Mouse (Mus musculus): ENCODE measurements around the gene Rock2. TPM values are rescaled to one million over a fixed set of nuclear protein-coding genes. Genes with fewer than 3 reads are reported as not detected.
"Not testable (repeated sequence)": the region's sequence is repeated elsewhere in the genome, so short reads cannot be mapped to it uniquely, and the experiment has no call there.

Rock2 gene
- polyA plus RNA-seq, 1 experiment from 2014 or later: 14.4 TPM

DNA sequence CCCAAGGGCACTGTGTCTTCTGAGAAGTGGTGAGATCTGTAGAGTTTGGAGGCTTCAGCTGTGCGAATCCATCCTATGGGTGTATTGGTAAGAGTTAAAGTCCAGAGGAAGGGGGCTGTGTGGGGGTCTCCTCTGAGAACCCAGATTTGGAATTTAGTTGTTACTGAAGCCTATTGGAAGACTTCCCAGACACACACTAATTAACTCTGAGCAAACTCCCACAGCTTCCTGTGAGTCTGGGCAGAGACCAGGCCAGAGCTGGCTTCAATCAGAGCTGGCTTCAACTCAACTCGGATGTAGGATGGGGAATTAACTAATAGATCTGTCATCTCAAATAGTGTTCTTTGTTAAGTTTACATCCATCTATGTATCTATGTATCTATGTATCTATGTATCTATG is 121.0 kb downstream of the Rock2 start:
- H3K9ac ChIP-seq: no peak overlapping the region
- no peak overlapping the region for H3K27ac ChIP-seq
- H3K36me3 ChIP-seq: no peaks in the 10 kb centered on the region
- H3K27me3 ChIP-seq (replicated peaks): peaks cover 8% of the 10 kb centered on the region; the same call in 1 of the 2 replicates
- 72% methylated on average over 2 of the region's 2 CpGs for WGBS (ENCODE audit: insufficient replicate concordance)
- H3K9me3 ChIP-seq (replicated peaks): no peaks in the 10 kb centered on the region
- ATAC-seq: no peak
- peaks cover 7% of the 10 kb centered on the region for H3K4me1 ChIP-seq
- H3K4me3 ChIP-seq: no peak overlapping the region
- H3K4me2 ChIP-seq: no peak overlapping the region

DNA sequence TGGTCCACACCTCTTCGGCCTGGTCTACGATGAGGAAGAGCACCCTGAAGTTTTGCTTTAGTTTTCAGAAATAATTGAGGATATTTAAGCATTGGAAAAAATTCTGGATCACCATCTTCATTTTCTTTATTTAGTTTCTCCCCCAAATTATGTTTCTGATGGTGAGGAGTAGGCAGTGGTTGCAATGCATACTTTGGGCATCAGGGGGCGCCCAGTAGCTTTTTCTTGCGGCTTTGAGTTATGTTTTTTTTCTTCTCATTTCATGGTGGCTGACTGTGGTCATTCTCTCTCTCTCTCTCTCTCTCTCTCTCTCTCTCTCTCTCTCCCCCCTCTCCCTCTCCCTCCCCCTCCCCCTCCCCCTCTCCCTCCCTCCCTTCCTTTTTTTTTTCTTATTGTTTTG is 123.8 kb downstream of the Rock2 start:
- no peaks in the 10 kb centered on the region for H3K4me1 ChIP-seq
- H3K9ac ChIP-seq: no peak overlapping the region
- ATAC-seq: no peak
- no peaks in the 10 kb centered on the region for H3K36me3 ChIP-seq
- no peak overlapping the region for H3K4me2 ChIP-seq
- H3K4me3 ChIP-seq: no peak overlapping the region
- no peaks in the 10 kb centered on the region for H3K9me3 ChIP-seq (replicated peaks)
- H3K27me3 ChIP-seq (replicated peaks): 0 out of 2 replicates have a peak, but pooled peaks cover 6% of the 10 kb centered on the region
- WGBS (ENCODE audit: insufficient replicate concordance): 21% methylated on average over 4 of the region's 4 CpGs
- no peak overlapping the region for H3K27ac ChIP-seq

DNA sequence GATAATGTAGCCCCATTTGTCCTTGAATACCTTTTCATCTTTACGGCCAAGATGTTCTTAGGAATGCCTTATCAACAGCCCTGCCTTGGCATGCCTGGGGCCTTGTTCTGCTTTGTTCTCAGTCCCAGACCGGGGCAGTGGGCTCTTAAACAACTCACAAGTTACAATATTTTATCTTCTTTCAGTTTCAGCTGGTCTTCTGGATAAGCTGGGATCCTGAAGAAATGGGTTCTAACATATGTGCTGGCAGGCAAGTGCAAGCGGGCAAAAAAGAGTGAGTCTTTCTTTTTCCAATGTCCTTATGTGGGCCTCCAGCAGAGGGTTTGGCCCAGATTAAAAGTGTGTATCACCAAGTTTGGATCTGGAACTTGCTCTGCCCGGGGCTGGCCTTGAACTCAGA is 126.4 kb downstream of the Rock2 start:
- not testable (repeated sequence) for H3K9me3 ChIP-seq (replicated peaks); H3K9ac ChIP-seq; H3K4me1 ChIP-seq; H3K4me2 ChIP-seq; H3K4me3 ChIP-seq; H3K27me3 ChIP-seq (replicated peaks); H3K27ac ChIP-seq; H3K36me3 ChIP-seq; ATAC-seq
- 58% methylated on average over 4 of the region's 4 CpGs for WGBS (ENCODE audit: insufficient replicate concordance)

DNA sequence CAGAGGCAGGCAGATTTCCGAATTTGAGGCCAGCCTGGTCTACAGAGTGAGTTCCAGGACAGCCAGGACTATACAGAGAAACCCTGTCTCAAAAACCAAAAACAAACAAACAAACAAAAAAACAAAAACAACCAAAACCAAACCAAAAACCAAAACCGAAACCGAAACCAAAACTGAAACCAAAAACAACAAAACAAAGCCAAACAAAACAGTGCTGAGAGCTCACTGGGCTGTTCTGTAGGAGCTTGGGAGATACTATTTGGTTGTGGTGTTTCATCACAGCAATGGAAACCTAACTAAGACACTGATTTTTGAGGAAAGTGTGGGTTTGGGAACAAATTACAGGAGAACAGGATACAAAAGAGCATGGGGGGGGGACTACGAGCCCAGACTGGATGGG is 127.5 kb downstream of the Rock2 start:
- no peak overlapping the region for H3K4me3 ChIP-seq
- no peaks in the 10 kb centered on the region for H3K36me3 ChIP-seq
- no peaks in the 10 kb centered on the region for H3K27me3 ChIP-seq (replicated peaks)
- H3K4me1 ChIP-seq: no peaks in the 10 kb centered on the region
- H3K9ac ChIP-seq: no peak overlapping the region
- H3K9me3 ChIP-seq (replicated peaks): no peaks in the 10 kb centered on the region
- WGBS (ENCODE audit: insufficient replicate concordance): 56% methylated on average over 4 of the region's 4 CpGs
- peak overlapping the region; percentile 14; the same call in 1 of the 2 replicates for H3K4me2 ChIP-seq
- H3K27ac ChIP-seq: no peak overlapping the region
- no peak for ATAC-seq

DNA sequence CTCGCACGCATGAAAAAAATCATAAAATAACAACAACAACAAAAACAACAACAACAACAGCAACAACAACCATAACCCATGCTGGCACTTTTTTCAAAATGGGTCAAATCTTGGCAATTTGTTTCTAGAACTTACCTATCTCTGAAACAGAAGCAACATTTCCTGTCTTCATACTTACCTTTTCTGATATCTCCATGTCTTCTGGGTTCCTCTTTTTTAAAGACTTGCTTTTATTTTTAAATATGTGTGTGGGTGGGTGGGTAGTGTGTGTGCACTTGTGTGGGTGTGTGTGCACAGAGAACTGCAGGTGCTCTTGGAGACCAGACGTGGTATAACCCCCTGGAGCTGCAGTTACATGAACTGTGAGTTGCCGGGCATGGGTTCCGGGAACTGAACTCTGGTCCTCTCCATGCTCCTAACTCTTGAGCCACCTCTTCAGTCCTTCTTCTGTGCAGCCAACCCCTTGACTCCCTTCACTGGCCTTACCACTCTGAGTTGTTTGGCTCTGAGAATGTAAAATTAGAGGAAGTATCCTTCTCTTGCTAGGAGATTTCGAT is 129.9 kb downstream of the Rock2 start:
- Histone ChIP-seq H3K4me3 (no peak overlapping the region), H3K9ac (no peak overlapping the region), H3K27me3 (replicated peaks) (no peaks in the 10 kb centered on the region), H3K27ac (no peak overlapping the region), H3K4me1 (no peaks in the 10 kb centered on the region), H3K4me2 (no peak overlapping the region), H3K9me3 (replicated peaks) (no peaks in the 10 kb centered on the region), H3K36me3 (no peaks in the 10 kb centered on the region)
- ATAC-seq: no peak
- WGBS (ENCODE audit: insufficient replicate concordance): 69% methylated on average over 6 of the region's 6 CpGs

DNA sequence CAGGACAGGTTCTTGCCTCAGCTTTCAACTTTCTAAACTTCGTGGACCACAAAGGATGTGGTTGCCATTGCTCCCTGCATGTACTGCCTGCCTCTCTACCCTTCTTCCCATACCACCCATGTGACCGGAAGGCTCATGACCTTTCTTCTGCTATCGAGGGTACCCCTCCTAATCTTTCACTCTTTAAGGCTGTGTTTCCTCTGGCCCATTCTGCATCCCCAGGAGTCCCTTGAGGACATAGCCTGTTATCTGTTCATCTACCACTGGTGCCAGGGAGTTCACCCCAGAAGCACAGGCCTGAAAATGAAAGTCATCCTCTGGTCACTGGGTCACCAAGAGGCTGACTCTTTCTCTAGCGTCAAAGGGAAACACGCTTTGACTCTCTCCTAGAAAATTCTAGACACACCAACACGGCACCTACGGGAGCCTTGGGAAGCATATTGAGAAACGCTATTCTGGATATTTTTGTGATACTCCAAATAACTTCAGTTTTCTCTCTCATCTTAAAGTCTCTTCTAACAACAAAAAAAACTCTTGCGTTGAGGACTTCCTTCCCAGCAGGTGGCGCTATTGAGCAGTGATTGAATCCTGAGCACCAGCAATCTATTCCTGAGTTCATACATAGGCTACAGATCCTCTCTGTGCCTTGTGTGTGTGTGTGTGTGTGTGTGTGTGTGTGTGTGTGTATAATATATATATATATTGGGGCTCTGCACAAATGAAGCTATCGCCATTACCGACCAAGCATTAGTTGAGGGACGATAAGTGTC is 138.2 kb downstream of the Rock2 start:
- ATAC-seq: no peak
- no peak overlapping the region for H3K9ac ChIP-seq
- H3K4me1 ChIP-seq: no peaks in the 10 kb centered on the region
- H3K27me3 ChIP-seq (replicated peaks): no peaks in the 10 kb centered on the region
- H3K9me3 ChIP-seq (replicated peaks): no peaks in the 10 kb centered on the region
- H3K4me3 ChIP-seq: no peak overlapping the region
- no peak overlapping the region for H3K27ac ChIP-seq
- no peak overlapping the region for H3K4me2 ChIP-seq
- WGBS (ENCODE audit: insufficient replicate concordance): 32% methylated on average over 13 of the region's 13 CpGs
- H3K36me3 ChIP-seq: no peaks in the 10 kb centered on the region

DNA sequence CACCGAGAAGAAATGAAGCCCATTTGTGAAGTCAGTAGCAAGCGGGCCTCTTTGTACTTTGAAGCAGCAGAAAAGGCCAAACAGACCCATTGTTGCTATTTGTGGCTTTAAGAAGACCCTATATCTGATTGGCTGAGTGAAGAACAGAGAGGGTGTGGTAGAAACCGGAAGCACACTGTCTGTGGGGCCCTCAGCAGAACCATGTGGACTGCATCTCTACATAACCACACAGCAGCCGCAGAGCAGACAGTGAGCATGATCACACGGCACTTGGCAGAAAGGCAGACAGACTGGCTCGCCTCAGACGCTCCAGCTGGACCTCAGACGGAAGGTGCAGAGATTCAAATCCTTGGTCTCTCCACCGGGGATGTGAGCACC is 138.8 kb downstream of the Rock2 start:
- Histone ChIP-seq H3K27me3 (replicated peaks) (no peaks in the 10 kb centered on the region), H3K27ac (no peak overlapping the region), H3K4me1 (no peaks in the 10 kb centered on the region), H3K9ac (no peak overlapping the region), H3K4me3 (no peak overlapping the region), H3K36me3 (no peaks in the 10 kb centered on the region), H3K9me3 (replicated peaks) (no peaks in the 10 kb centered on the region), H3K4me2 (no peak overlapping the region)
- no peak for ATAC-seq
- WGBS (ENCODE audit: insufficient replicate concordance): 65% methylated on average over 9 of the region's 9 CpGs

DNA sequence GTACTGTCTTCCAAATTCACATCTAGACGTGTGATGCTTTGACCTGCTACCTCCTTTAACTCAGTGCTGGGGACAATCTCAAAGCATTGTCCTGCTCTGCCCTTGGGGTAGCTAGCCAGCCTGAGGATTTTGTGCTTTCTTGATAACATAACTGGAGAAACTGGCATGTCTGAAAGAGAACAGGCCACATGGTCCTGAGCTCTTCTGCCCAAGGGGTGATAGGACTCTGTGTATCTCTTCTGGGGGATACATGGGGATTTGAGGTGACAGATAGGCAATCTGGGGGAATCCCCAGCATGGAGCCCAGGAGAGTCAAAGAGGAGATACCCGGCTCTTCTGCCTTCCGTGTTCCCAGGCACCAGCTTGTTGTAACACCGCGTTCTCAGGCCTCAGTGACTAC is 140.0 kb downstream of the Rock2 start:
- H3K9me3 ChIP-seq (replicated peaks): no peaks in the 10 kb centered on the region
- H3K27ac ChIP-seq: no peak overlapping the region
- H3K4me1 ChIP-seq: no peaks in the 10 kb centered on the region
- no peak overlapping the region for H3K9ac ChIP-seq
- H3K4me2 ChIP-seq: no peak overlapping the region
- 67% methylated on average over 5 of the region's 5 CpGs for whole genome bisulfite sequencing (ENCODE audit: insufficient replicate concordance)
- H3K4me3 ChIP-seq: no peak overlapping the region
- ATAC-seq: no peak
- no peaks in the 10 kb centered on the region for H3K27me3 ChIP-seq (replicated peaks)
- H3K36me3 ChIP-seq: no peaks in the 10 kb centered on the region

DNA sequence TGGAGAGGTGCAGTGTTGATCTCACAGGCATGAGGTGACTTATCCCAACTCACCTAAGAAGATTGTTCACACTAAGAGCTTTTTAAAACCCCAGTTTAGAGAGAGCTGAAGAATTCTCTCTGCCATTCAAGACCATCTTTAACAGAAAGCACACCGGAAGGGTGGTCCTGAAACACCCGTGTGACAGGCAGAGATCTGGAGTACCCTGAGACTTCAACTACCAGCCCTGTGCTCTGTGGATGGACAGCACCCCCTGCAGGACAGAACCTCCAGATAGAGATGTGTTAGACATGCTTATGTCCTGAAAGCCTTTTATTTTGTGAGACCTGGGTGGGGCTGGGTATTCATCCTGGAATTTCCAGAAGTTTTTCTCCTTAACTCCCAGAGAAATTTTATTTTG is 140.4 kb downstream of the Rock2 start:
- Histone ChIP-seq H3K27me3 (replicated peaks) (no peaks in the 10 kb centered on the region), H3K9ac (no peak overlapping the region), H3K36me3 (no peaks in the 10 kb centered on the region), H3K27ac (no peak overlapping the region), H3K4me1 (no peaks in the 10 kb centered on the region), H3K4me3 (no peak overlapping the region), H3K4me2 (no peak overlapping the region), H3K9me3 (replicated peaks) (no peaks in the 10 kb centered on the region)
- ATAC-seq: no peak
- WGBS (ENCODE audit: insufficient replicate concordance): 45% methylated on average over 2 of the region's 2 CpGs

DNA sequence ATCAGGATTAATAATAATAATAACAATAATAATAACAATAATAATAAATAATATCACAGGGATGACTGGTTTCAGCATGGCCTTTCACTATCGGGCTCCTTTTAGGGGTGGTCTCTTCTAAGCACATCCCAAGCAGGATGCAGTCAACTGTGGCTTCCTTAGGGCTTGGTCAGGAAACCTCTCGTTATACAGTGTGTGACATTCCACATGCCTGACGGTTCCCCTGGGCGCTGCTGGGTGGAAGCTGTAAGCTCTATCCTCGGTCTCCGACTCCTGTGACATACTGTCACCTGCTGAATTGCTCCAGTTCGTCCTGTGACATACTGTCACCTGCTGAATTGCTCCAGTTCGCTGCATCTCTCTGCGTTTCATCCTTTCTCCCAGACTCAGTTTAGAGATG is 141.8 kb downstream of the Rock2 start:
- H3K27ac ChIP-seq: no peak overlapping the region
- no peaks in the 10 kb centered on the region for H3K4me1 ChIP-seq

DNA sequence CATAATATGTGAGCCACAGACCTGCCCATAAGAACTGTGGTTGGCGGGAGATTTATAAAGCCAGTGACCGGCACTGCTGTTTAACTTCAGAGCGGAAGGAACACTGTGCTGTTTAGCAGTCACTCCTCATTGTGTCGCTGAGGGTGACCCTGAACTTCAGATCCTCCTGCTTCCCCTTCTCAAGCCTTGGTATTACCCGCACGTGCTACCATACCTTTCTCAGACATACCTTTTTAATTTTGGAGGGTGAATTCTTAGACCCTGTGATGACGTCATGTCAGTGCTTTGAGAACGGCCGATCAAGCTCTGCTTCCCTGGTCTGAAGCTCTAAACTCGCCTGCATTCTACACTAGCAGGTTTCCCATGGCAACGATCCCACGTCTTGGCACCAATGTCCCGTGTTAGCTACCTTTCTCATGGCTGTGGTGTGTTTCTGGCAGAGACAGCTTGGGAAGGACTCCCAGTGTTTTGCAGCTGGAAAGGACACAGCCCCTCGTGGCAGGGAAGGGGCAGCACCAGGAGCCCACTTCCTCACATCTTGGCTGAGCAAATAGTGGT is 142.4 kb downstream of the Rock2 start:
- Histone ChIP-seq H3K4me1 (no peaks in the 10 kb centered on the region), H3K27me3 (replicated peaks) (no peaks in the 10 kb centered on the region), H3K9me3 (replicated peaks) (no peaks in the 10 kb centered on the region), H3K9ac (no peak overlapping the region), H3K36me3 (no peaks in the 10 kb centered on the region), H3K4me3 (no peak overlapping the region), H3K27ac (no peak overlapping the region), H3K4me2 (no peak overlapping the region)
- WGBS (ENCODE audit: insufficient replicate concordance): 54% methylated on average over 14 of the region's 14 CpGs
- no peak for ATAC-seq

More for the DNA sequence above, 141.8 kb downstream of the Rock2 start:
- no peak for ATAC-seq
- 39% methylated on average over 9 of the region's 9 CpGs for WGBS (ENCODE audit: insufficient replicate concordance)
- Histone ChIP-seq H3K36me3 (no peaks in the 10 kb centered on the region), H3K9ac (no peak overlapping the region), H3K4me2 (no peak overlapping the region), H3K27me3 (replicated peaks) (no peaks in the 10 kb centered on the region), H3K9me3 (replicated peaks) (no peaks in the 10 kb centered on the region), H3K4me3 (no peak overlapping the region)

All from liver, embryonic 12.5 days (tissue).